In the genomic region with DNA sequence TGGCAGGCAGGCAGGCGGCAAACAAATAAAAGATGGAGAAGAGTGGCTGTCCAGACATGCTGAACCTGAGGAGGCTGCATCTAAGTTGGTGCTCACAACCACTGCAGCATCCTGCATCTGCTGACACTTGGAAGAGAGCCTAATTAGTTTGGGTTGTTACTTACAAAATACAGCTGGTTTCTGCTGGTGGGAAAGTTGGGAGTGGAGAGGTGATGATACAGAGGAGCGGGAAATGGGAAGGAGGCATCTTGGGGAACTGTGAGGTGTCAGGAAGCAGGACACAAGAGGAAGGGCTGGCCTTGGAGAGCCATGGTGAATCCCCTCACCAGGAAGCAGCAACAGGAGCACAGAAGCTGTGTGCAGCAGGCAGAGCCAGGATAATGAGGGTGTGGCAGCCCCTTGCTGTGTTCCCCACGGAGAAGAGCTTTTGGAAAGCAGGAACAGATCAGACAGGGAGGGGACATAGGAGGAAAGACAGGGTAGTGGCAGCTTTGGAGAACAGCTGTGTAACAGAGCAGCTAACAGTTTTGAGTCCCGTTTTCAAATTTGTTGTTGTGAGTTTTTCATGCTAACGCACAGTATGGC, we compare ENCODE assay signal across 30 mouse cellular contexts. TPM values are rescaled to one million over a fixed set of nuclear protein-coding genes. Genes with fewer than 3 reads are reported as not detected.
DNase-seq lines count a peak whose midpoint lies in the region; ATAC-seq lines count a peak whose summit lies in the region.
"Had no signal": no experiment of that assay in that cellular context is flagged by ENCODE, and none has a peak within 500 bp of the region (broad histone marks: within the 10 kb centered on the region; RNA-seq: fewer than 3 reads in every experiment).

No protein-coding gene starts in this region.

- no peak for ATAC-seq in hindbrain, embryonic 13.5 days (ENCODE audit: low FRiP score)
- ATAC-seq: activated CD4-positive, CD25-positive, alpha-beta regulatory T cell, adult 4 months; CD4-positive, CD25-positive, alpha-beta regulatory T cell, adult 4 months; forebrain, postnatal 0 days; hindbrain, postnatal 0 days; intestine, embryonic 15.5 days; liver, embryonic 12.5 days; liver, postnatal 0 days; midbrain, embryonic 13.5 days; Patski had no signal

- H3K4me1 ChIP-seq in hindbrain, embryonic 10.5 days (replicated peaks), result peaks cover 12% of the 10 kb centered on the region
- H3K4me1 ChIP-seq in hindbrain, embryonic 13.5 days (replicated peaks), result no peaks in the 10 kb centered on the region; the same call in 1 of the 2 replicates
- H3K4me1 ChIP-seq: embryonic facial prominence, embryonic 12.5 days; heart, embryonic 13.5 days; intestine, embryonic 15.5 days; liver, embryonic 12.5 days; megakaryocyte, embryonic 14.5 days; stomach, embryonic 15.5 days had no signal

- H3K9ac ChIP-seq in hindbrain, embryonic 13.5 days, result no peak overlapping the region
- H3K9ac ChIP-seq: embryonic facial prominence, embryonic 12.5 days; forebrain, postnatal 0 days; heart, embryonic 13.5 days; intestine, embryonic 15.5 days; liver, embryonic 12.5 days; liver, postnatal 0 days; midbrain, embryonic 13.5 days; stomach, embryonic 15.5 days had no signal

- no peaks in the 10 kb centered on the region for H3K9me3 ChIP-seq in hindbrain, embryonic 10.5 days
- no peaks in the 10 kb centered on the region for H3K9me3 ChIP-seq in hindbrain, embryonic 13.5 days
- H3K9me3 ChIP-seq: embryonic facial prominence, embryonic 12.5 days; heart, embryonic 13.5 days; intestine, embryonic 15.5 days; liver, embryonic 12.5 days; midbrain, embryonic 13.5 days; stomach, embryonic 15.5 days had no signal

- 42% methylated on average over 5 of the region's 5 CpGs for WGBS in hindbrain, embryonic 10.5 days
- whole genome bisulfite sequencing in hindbrain, embryonic 13.5 days, result 43% methylated on average over 5 of the region's 5 CpGs

- no peaks in the 10 kb centered on the region for H3K27me3 ChIP-seq in hindbrain, embryonic 10.5 days (ENCODE audit: insufficient read depth, poor library complexity, severe bottlenecking)
- H3K27me3 ChIP-seq in hindbrain, embryonic 13.5 days, result no peaks in the 10 kb centered on the region
- H3K27me3 ChIP-seq: embryonic facial prominence, embryonic 12.5 days; heart, embryonic 13.5 days; intestine, embryonic 15.5 days; midbrain, embryonic 13.5 days; stomach, embryonic 15.5 days had no signal

- no peaks in the 10 kb centered on the region for H3K36me3 ChIP-seq in hindbrain, embryonic 10.5 days
- no peaks in the 10 kb centered on the region for H3K36me3 ChIP-seq in hindbrain, embryonic 13.5 days
- H3K36me3 ChIP-seq: embryonic facial prominence, embryonic 12.5 days; heart, embryonic 13.5 days; intestine, embryonic 15.5 days; liver, embryonic 12.5 days; midbrain, embryonic 13.5 days; stomach, embryonic 15.5 days had no signal

- DNase-seq in hindbrain, embryonic 10.5 days (ENCODE audit: low spot score), result no peak
- DNase-seq in retina, postnatal 1 day, result peak; percentile 25
- no peak for DNase-seq in retina, embryonic 14.5 days (ENCODE audit: low spot score)
- peak; percentile 22 for DNase-seq in WW6 (ENCODE audit: low read depth, low spot score)
- DNase-seq in kidney, postnatal 14 days, result no peak
- DNase-seq in thymus, postnatal 4 days, result no peak
- DNase-seq: adrenal gland, adult 2 months; adrenal gland, postnatal 36 days; cerebellum, adult 2 months; cerebellum, postnatal 25 days; forebrain, postnatal 0 days; heart, postnatal 10 days; kidney, adult 2 months; kidney, postnatal 4 days; liver, postnatal 0 days; lung, postnatal 4 days; right cerebral cortex, postnatal 25 days; thymus, postnatal 25 days had no signal

- no peak overlapping the region for H3K4me2 ChIP-seq in hindbrain, embryonic 13.5 days
- H3K4me2 ChIP-seq: embryonic facial prominence, embryonic 12.5 days; heart, embryonic 13.5 days; intestine, embryonic 15.5 days; liver, embryonic 12.5 days; midbrain, embryonic 13.5 days; stomach, embryonic 15.5 days had no signal

- H3K4me3 ChIP-seq in hindbrain, embryonic 10.5 days, result no peak overlapping the region
- no peak overlapping the region for H3K4me3 ChIP-seq in hindbrain, embryonic 13.5 days
- H3K4me3 ChIP-seq: embryonic facial prominence, embryonic 12.5 days; heart, embryonic 13.5 days; intestine, embryonic 15.5 days; liver, embryonic 12.5 days; megakaryocyte, embryonic 14.5 days; midbrain, embryonic 13.5 days; stomach, embryonic 15.5 days had no signal

- H3K27ac ChIP-seq in hindbrain, embryonic 10.5 days, result peak overlapping the region; percentile 37; the same call in 1 of the 2 replicates
- H3K27ac ChIP-seq in hindbrain, embryonic 13.5 days, result no peak overlapping the region
- H3K27ac ChIP-seq: embryonic facial prominence, embryonic 12.5 days; heart, embryonic 13.5 days; hindbrain, postnatal 0 days; intestine, embryonic 15.5 days; liver, embryonic 12.5 days; midbrain, embryonic 13.5 days; stomach, embryonic 15.5 days had no signal

RNA-seq across cellular contexts. Expression of gene Coch, which starts 58.0 kb away (rescaled TPM):
- 3.4 and 5.2 TPM in 2 replicates for polyA plus RNA-seq in hindbrain, embryonic 10.5 days (2016; fragmentation: Nextera tagmentation; extraction: Ambion mirVana)
- 14.1 and 15.8 TPM in 2 replicates for polyA plus RNA-seq in hindbrain, embryonic 13.5 days (2015; fragmentation: Nextera tagmentation; extraction: Ambion mirVana)

Comparison
In these comparisons a context has a peak if more than half of its experiments do, and no peak if none do; other contexts are left out.
1. DNase-seq: peak in retina, postnatal 1 day (single experiment) and WW6 (single experiment); none in hindbrain, embryonic 10.5 days (single experiment), retina, embryonic 14.5 days (single experiment), kidney, postnatal 14 days (single experiment) and thymus, postnatal 4 days (single experiment).